Mouse (Mus musculus) liver, embryonic 14.5 days (tissue): ENCODE data around the gene Slc27a5.

ENCODE experiments used
- CTCF ChIP-seq: IDR thresholded peaks from 2 replicates; pipeline ENCODE4 v1.5.1; 2016; ENCODE audit warnings: antibody characterized with exemption, low read depth, control low read depth
- EP300 ChIP-seq: IDR thresholded peaks from 2 replicates; pipeline ENCODE4 v1.6.1; 2016; ENCODE audit warnings: antibody characterized with exemption, low read depth

- TF ChIP-seq CTCF: no peak
- no peak for TF ChIP-seq EP300
These were observed 36.4 kb upstream of the Slc27a5 start, which contains the start of gene Chmp2a for GRCm38 (mm10) chr7:13034148-13034977.
